Mouse (Mus musculus): ENCODE results near the gene Zc3h12a. TPM values are rescaled to one million over a fixed set of nuclear protein-coding genes. Genes with fewer than 3 reads are reported as not detected.

Zc3h12a gene
- total RNA-seq (2021): 1 to 10 TPM in 1 of 2 experiments, under 1 TPM in 1; 0.56 to 1.1 TPM
- long read RNA-seq, experiment 1: 0 reads
- long read RNA-seq, experiment 2, partial matches to known transcripts: 0 of 2 reads
- long read RNA-seq, experiment 2, other reads (novel, unspliced or antisense): 1 of 2 reads

DNA sequence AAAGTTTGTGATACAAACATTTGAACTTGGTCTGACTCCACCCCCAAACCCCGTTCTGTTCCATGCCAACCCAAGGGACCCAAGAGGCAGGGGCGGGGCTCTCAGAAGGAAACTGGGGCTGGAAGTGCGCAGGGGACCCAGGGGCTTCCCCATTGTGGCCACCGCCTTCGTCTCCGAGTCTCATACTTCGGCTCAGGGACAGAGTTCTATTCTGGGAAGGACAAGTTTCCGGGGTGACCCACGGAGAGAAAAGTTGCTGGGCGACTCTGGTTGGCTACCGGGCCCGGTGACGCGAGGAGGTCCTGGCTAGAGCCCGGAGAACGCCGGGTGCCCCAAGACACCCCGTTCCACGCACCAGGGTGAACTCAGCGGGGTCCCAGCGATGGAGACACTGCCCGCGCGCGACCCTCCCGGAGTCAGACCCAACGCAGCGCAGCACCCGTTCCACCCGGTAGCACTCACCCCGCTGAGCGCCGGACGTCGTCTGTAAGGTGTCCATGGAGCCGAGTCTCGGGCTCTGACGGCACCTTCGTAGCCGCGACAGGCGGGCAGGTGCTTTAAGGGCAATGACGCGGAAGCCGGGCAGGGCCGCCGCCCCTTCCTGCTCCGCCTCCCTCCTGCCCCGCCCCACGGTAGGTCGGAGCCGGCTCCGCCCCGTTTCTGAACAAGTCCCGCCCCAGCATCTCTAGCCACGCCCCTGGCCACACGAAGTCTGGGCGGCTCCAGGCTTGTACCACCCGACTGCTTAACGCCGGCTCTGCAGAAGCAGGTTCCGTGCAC is at the start of gene Zc3h12a:
Zc3h12a (minus strand) TSS at position 536 of the 780 bp plus-strand sequence.
- peak; percentile 66 to 74 for DNase-seq (ENCODE audit: low spot score in 2 of 2)

DNA sequence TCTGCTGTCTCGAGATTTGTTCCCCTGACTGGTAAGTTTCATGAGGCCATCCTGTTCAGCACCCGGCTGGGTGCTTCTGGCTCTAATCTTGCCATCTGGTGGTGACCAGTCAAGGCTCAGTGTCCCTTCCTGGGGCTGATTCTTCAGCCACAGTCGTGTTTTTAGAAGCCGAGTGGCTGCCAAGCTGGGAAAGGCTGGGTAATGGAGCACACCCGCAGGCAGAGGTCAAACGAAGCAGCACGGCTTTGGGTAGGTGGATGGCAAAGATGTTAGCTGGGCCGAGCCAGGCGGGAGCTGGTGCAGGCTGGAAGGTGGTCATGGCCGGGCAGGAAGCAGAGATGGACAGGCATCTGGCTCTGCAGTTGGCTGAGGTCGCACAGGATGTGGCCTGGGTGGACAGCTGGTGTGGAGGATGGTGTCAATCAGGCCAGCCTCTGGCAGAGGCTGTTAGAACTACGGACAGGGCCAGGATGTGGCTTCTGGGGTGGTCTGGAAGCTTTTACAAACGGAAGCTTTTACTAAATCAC is 49.1 kb upstream of the Zc3h12a start:
- DNase-seq (ENCODE audit: low spot score in 2 of 2): no peak

DNA sequence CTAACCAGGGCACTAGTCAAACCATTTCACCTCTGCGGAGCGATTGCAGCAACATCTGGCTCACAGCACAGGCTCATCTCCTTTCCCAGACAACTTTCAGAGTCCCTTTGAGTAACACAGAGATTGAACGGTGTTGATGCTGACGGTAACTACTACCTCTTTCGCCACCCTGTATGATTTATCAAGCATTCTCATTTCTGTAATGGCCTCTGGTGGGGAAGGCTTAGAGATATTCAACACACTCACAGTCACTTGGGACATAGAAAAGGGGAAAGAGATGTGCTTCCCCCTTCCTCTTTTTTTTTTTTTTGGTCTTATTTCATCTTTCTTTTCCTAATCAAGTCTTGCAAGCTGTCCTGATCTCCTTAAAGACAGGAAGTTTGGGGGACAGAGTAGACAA is 48.5 kb upstream of the Zc3h12a start:
- no peak for DNase-seq (ENCODE audit: low spot score in 2 of 2)

DNA sequence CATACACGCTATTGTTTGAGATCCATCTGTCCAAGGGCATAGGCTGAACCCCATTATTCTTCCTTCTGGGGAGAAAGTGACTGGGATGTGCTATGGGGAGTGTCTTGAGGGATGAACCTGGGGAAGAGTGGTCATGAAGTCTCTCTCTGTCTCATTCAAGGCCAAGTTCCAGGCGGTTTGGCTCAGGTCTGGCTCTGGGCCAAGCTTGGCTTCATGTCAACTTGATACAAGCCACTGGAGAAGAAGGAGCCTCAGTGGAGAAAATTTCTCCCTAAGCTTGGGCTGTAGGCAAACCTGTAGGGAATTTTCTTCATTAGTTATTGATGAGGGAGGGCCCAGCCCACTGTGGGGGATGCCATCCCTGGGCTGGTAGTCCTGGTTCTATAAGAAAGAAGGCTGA is 48.0 kb upstream of the Zc3h12a start:
- peak in 1 of 2 experiments; percentile 25 for DNase-seq (ENCODE audit: low spot score in 2 of 2)

DNA sequence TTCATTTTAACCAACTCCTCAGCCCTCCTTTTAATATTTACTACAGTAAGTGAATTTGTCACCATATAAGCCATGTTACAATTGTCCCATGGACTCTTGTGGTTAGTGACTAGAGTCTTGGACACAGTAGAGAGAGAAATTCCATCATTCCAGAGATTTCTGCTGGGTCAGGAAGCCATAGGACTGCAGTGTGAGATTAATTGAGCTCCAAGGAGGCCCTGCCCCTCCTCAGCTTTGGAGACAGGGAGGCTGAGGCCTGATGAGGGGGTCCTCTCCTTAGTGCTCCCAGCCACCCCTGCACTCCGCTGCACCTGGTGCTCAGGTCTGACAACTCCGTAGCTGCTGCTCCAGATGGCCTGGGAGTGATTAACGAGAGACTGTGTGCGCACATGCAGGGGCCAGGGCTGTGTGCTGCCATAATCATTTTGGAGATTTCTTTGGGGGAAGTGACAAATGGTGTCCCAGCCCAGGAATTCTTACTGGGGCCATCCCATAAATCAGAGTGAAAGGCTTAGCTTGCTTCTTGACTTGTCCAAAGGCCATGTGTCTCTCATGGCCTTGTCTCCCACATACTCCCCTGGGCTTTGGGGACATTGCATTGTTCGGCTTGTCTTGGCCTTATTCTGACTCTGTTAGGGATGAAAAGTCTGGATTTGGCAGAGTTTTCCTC is 47.0 kb upstream of the Zc3h12a start:
- no peak for DNase-seq (ENCODE audit: low spot score in 2 of 2)

DNA sequence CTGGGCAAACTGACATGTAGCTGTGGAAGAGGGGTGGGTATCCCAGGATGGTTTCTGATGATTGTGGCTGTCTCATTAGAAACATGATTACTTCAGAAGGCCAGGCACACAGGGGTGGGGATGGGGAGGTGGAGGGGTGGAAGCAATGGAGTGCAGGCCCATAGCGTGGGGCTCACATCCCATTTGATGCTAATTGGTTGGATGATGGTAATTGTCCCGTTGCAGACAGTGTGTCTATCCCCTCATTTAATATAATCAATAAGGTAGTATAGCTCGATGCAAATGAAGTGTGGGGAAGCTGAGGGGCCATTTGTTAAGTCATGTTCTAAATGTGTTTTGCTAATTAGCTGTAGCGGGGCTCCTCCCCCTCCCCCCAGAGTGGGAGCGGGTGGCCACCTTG is 45.5 kb upstream of the Zc3h12a start:
- DNase-seq (ENCODE audit: low spot score in 2 of 2): no peak

DNA sequence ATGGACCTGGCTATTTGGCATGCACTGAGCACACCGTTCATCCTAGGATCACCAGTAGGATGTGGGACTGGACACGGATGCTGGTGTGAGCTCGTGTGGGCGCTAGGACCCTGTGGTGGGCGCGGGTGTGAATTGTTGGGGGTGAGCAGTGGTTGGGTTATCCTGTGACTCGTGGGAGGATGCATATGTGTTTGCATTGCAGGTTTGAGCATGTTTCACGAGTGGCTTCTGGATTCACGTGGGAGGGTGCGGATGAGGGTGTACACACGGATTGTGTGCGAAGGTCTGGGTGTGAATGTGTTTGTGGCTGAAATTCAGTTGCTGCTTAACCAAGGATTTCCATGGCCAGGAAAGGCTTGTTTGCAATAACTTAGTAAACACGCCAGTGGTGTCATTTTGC is 45.1 kb upstream of the Zc3h12a start:
- peak; percentile 39 to 41 for DNase-seq (ENCODE audit: low spot score in 2 of 2)

DNA sequence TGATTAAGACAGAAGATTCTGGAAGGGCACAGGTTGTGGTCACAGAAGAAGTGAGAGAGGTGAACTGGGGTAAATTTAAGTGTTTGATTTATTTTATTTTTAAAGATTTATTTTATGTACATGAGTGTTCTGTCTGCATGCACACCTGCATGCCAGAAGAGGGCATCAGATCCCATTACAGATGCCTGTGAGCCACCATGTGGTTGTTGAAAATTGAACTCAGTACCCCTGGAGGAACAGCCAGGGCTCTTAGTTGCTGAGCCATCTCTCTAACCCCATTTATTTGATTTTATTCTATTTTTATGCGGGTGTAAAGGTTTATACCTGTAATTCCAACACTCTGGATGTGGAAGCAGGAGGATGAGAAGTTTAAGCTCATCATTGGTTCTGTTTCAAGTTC is 40.1 kb upstream of the Zc3h12a start:
- no peak for DNase-seq (ENCODE audit: low spot score in 2 of 2)

DNA sequence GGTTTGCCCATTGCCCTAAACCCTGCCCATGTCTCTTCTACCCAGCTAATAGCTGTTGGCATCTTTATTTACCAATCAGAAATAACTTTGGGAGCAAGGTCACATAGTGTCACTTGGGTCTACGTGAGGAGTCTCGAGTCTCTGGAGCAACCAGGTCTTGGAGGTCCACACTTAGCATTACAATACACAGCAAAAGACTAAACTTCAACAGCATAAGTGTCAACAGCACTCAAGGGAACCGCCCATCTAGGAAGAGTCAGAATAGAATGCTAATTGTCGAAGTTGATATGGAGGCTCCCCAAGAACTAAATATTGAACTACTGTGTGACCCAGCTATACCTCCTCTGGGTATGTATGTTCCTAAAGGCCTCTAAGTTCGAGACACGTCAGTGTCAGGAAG is 37.2 kb upstream of the Zc3h12a start:
- no peak for DNase-seq (ENCODE audit: low spot score in 2 of 2)

DNA sequence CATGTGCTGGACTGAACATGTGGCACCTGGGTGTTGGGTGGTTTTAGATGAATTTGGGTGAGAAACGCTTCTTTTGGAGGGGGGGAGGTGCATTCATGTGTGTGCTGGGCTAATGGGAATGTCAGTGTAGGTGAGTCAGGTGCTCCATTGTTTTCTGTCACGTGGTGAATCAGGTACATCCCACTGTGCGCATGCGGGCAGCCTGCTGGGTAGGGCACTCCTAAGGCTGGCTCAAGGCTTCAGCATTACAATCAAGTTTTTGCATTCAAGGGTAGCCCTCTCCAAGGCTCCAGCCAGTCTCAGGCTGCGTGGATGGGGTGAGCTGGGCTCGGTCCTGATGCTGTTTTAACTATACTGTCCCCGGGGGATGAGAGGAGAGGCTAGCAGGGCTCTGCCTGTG is 35.1 kb upstream of the Zc3h12a start:
- DNase-seq (ENCODE audit: low spot score in 2 of 2): no peak

DNA sequence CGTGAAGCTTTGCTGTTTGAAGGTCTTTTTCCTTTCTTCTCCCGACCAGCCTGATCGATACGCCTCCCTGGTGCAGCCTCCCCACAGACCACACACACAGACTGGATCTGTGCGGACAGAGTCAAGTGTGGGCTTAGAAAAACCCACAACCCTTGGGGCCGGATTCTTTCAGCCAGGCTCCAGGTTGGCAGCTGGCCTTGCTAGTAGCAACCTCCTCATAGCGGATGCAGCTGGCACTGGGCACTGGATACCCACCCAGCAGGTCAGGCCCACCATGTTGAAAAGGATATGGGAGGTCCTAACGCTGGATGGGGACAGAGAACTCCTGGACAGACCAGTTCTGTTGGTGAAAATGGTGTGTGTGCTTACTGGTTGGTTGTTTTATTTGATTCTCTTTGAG is 33.8 kb upstream of the Zc3h12a start:
- DNase-seq (ENCODE audit: low spot score in 2 of 2): no peak

DNA sequence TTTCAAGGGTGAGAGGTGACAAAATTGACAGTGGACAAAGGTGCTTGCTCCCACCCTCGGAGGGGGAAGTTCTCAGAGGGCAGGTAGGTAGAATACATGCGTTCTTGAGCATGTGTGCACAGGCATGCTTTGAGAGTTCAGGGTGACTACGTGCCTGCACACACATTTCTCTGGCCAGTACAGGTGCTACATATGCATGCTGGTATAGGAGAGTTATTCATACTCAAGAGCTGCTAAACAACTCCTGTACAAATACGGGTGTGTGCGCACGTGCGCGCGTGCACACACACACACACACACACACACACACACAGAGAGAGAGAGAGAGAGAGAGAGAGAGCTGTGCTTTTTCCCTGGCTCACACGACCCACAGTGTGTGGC is 33.3 kb upstream of the Zc3h12a start:
- no peak for DNase-seq (ENCODE audit: low spot score in 2 of 2)

DNA sequence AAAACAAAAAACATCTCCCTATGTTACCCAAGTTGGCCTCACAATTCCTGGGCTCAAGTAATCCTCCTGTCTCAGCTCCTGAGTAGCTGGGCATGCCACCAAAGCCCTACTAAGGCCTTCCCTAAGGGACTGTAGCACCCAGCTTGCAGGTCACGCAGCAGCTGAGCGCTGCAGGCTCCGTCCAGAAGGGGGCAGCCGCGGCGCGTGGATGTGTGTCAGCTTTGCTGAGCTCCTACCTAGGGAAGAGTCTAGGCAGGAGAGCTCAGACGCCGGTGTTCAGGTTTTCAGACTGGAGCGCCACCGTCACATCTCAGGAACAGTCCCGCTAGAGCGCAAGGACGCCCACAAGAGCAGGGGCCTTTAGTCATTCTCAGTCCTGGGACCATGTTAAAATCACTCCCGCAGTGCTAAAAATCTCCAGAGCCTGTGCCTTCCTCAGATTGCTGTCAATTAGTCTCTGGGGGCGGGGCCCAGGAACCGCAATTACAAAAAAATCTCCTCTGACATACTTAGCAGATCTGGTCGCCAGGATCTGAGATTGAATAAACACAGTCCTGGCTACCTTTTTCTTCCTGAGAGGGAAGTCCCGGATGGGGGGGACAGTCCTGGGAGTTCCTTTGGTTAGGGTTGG is 32.8 kb upstream of the Zc3h12a start:
- peak; percentile 92 to 97 for DNase-seq (ENCODE audit: low spot score in 2 of 2)

DNA sequence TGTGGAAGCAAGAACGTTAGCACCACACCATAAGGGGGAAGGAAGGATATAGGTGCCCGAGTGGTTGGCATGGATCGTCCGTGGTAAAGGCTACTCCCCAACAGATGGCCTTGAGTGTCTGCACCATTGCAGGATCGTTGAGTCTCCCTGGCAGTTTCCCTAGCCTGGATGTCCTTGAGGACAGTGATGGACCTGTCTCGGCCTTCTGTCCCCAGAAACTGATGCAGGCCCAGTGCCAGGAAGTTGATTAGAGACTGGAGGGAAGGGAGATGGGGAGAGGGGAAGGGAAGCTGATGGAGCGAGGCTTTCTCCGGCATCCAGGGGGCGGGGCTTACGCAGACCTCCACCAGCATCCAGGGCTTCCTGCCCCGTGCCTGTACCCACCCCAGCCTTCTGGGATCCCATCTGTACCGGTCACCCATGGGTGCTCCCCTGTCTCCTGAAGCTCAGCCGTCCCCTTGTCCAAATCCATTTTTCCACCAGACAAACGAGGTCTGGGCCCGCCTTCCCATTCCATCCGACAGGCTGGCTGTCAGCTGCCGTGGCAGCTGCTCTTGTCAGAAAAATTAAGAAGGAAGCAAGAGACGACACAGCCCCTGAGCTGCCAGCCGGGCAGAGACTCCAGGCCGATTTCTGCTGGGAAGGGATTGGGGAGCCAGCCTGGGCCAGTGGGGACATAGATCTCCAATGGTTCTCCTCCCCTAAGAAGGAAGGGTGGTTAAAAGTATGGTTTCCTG is 31.1 kb upstream of the Zc3h12a start:
- DNase-seq (ENCODE audit: low spot score in 2 of 2): no peak

DNA sequence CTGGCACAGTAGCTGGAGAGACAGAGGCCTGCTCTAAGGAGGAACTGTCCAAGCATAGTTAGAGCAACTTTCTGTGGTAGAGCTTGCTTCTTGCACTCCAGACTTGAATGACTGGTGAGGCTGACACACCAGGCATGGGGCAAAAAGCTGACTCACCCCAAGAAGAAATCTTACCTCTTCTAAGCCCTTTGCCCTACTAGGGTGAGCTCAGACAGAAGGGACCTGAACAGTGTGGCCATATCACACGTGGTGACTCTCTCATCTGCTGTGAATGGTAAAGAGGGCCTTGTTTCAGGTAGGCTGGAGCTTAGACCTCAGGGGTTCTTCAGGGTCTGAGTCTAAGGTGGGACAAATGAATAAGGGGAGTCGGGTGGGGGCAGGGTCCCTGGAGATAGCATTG is 30.4 kb upstream of the Zc3h12a start:
- no peak for DNase-seq (ENCODE audit: low spot score in 2 of 2)

DNA sequence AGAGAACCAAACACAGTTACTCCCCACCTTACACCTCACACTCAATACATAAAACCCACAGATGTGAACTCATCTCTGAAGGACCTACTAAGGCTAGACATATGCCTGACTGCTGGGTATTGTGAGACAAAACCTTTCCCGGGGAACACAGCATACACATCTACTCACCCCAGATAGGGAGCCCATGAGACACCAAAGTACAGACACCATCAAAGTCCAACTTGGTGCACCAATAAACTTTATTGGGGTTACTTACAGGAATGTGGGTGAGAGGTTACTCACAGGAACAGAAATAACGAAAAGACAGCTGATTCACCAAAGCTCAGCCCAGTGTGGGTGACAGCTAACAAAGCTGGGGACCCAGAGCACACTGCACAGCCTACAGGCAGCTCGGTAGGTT is 29.7 kb upstream of the Zc3h12a start:
- no peak for DNase-seq (ENCODE audit: low spot score in 2 of 2)

DNA sequence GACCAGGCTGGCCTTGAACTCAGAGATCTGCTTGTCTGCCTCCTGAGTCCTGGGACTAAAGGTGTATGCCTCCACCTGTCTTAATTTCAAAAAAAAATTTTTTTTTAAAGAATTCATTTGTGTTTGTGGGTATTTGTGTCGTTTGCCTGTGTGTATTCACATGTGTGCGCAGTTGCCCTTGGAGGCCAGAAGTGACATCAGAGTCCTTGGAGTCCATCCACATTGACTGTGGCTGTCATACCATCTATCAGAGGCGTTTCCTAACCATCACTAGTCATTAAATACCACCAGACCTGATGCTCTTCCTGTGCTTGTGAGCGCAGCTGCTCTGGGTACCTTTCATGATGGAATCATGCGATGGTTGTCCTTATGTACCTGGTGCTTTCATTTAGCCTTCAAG is 28.0 kb upstream of the Zc3h12a start:
- DNase-seq (ENCODE audit: low spot score in 2 of 2): no peak

DNA sequence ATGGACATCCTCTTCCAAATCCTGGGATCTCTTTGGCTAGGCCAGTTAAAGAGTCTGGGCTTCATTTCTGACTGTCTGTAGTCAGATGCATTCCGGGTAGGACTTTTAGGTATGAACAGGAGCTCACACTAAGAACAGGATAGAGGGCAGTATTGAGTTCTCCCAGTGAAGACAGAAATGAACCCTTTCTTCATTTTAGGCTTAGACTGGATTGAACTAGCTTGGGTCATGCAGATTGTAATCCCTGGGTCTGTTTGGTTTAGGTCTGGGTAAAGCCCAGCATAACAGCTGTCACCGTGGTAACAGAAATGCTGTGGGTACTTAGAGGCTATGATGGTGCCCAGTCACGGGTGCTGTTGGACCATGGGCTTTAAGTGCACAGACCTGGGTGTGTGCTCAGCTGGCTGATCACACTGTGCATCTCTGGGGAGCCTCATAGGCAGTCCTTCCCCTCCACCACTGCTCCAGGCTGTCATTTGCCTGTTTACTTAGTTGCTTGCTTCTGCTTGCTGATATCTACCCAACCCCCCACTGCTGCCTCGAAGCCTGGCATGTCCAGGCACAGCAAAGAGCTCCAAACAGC is 26.1 kb upstream of the Zc3h12a start:
- no peak for DNase-seq (ENCODE audit: low spot score in 2 of 2)

DNA sequence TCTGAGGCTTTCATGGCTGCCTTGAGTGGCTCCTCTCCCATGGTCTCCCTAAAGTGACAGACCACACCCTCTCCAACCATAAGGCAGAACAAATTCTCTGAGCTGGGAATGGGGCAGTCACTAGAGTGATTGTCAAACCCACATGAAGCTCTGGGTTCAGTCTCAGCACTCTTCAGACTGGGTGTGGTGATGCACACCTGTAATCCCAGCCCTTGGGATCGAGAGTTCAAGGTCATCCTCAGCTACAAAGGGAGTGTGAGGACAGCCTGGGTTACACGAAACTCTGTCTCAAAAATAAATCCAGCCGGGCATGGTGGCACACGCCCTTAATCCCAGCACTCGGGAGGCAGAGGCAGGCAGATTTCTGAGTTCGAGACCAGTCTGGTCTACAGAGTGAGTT is 24.8 kb upstream of the Zc3h12a start:
- no peak for DNase-seq (ENCODE audit: low spot score in 2 of 2)

DNA sequence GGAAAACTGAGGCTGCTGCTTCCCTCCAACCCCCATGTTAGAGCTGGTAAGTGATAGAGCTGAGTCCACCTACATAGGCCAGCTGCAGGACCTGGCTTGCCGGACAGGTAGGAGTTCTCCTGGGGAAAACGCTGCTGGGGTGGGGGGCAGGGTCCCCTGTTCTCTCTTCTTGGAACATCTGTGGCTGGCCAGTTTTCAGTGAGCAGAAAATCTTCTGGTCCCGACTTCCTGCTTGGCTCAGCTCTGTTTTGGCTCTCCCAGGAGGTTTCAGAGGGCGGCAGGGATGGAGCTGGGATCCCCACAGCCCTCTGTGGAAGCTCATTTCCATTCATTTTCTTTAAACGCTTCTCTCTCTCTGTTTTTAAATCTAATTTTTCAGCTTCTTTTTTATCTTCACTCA is 21.8 kb upstream of the Zc3h12a start:
- DNase-seq (ENCODE audit: low spot score in 2 of 2): no peak

DNA sequence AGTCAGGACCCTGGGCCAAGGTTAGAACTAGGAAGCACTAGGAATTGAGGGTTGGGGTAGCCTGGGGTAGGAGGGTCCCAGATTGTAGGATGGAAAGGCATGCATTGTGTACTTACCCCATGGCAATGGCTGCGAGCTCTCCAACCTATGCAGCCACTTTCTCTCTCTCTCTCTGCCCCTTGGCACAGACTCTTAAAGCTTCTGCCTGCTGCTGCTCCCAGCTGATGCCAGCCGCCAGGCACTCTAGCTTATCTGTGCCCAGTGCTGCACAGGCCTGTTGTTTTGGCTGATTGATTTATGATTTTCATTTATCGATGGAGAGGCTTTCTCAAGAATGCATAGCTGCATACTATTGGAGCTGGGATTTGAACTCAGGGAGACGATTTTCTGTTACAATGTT is 20.3 kb upstream of the Zc3h12a start:
- DNase-seq (ENCODE audit: low spot score in 2 of 2): no peak

Measured in left cerebral cortex, adult 18-20 months (tissue).